Mouse (Mus musculus): ENCODE results near the gene Vezt. TPM values are rescaled to one million over a fixed set of nuclear protein-coding genes. Genes with fewer than 3 reads are reported as not detected.

The Vezt gene
- polyA plus RNA-seq, 1 experiment: 16.8 TPM

GRCm38 (mm10) chr10:94047024-94047423, 11.4 kb upstream of the Vezt start:
- no peak overlapping the region for H3ac ChIP-seq (ENCODE audit: control insufficient read depth, insufficient read length)

GRCm38 (mm10) chr10:94045301-94045700, 9.7 kb upstream of the Vezt start:
- Histone ChIP-seq H3K27me3 (ENCODE audit: control insufficient read depth, insufficient read depth, insufficient read length) (no peaks in the 10 kb centered on the region), H3K4me2 (ENCODE audit: low read depth) (no peak overlapping the region), H3K36me3 (ENCODE audit: control insufficient read depth, insufficient read depth) (no peaks in the 10 kb centered on the region), H3K4me3 (no peak overlapping the region), H3K79me2 (ENCODE audit: control insufficient read depth, insufficient read depth) (peaks cover 4% of the 10 kb centered on the region), H3ac (ENCODE audit: control insufficient read depth, insufficient read length) (no peak overlapping the region)
- TF ChIP-seq CEBPB (IDR thresholded peaks at IDR 0.05; ENCODE audit: insufficient read depth, poor library complexity, severe bottlenecking): no peak
- no peak for TF ChIP-seq POLR2A (IDR thresholded peaks at IDR 0.05; ENCODE audit: insufficient read length, low read depth)
- TF ChIP-seq E2F4 (IDR thresholded peaks at IDR 0.05; ENCODE audit: insufficient read depth): no peak
- TF ChIP-seq USF1 (IDR thresholded peaks at IDR 0.05; ENCODE audit: low read depth): no peak
- TF ChIP-seq MAX (IDR thresholded peaks at IDR 0.05; ENCODE audit: low read depth): no peak
- no peak for TF ChIP-seq MYOD1 (IDR thresholded peaks at IDR 0.05; ENCODE audit: control insufficient read depth in 1 of 3, insufficient read length in 2 of 3, low read depth in 2 of 3)
- no peak for TF ChIP-seq REST (IDR thresholded peaks at IDR 0.05; ENCODE audit: insufficient read depth, insufficient read length)
- no peak for TF ChIP-seq MYOG (IDR thresholded peaks at IDR 0.05; ENCODE audit: control insufficient read depth in 1 of 3, insufficient read depth in 1 of 3, insufficient read length in 2 of 3, low read depth in 2 of 3)
- no peak for TF ChIP-seq POLR2AphosphoS2 (IDR thresholded peaks at IDR 0.05; ENCODE audit: insufficient read length, low read depth)
- no peak for TF ChIP-seq SRF (IDR thresholded peaks at IDR 0.05; ENCODE audit: control insufficient read depth, insufficient read length, low read depth)
- TF ChIP-seq TCF3 (IDR thresholded peaks at IDR 0.05; ENCODE audit: insufficient read length, low read depth): no peak
- no peak for TF ChIP-seq TCF12 (IDR thresholded peaks at IDR 0.05; ENCODE audit: insufficient read depth, poor library complexity, severe bottlenecking)

More at GRCm38 (mm10) chr10:94047024-94047423, 11.4 kb upstream of the Vezt start:
- TF ChIP-seq MYOD1 (IDR thresholded peaks at IDR 0.05; ENCODE audit: control insufficient read depth in 1 of 3, insufficient read length in 2 of 3, low read depth in 2 of 3) (no peak), POLR2A (IDR thresholded peaks at IDR 0.05; ENCODE audit: insufficient read length, low read depth) (no peak), E2F4 (IDR thresholded peaks at IDR 0.05; ENCODE audit: insufficient read depth) (no peak), REST (IDR thresholded peaks at IDR 0.05; ENCODE audit: insufficient read depth, insufficient read length) (no peak), POLR2AphosphoS2 (IDR thresholded peaks at IDR 0.05; ENCODE audit: insufficient read length, low read depth) (no peak), MAX (IDR thresholded peaks at IDR 0.05; ENCODE audit: low read depth) (no peak), SRF (IDR thresholded peaks at IDR 0.05; ENCODE audit: control insufficient read depth, insufficient read length, low read depth) (no peak), TCF3 (IDR thresholded peaks at IDR 0.05; ENCODE audit: insufficient read length, low read depth) (no peak), MYOG (IDR thresholded peaks at IDR 0.05; ENCODE audit: control insufficient read depth in 1 of 3, insufficient read depth in 1 of 3, insufficient read length in 2 of 3, low read depth in 2 of 3) (no peak), CEBPB (IDR thresholded peaks at IDR 0.05; ENCODE audit: insufficient read depth, poor library complexity, severe bottlenecking) (no peak), USF1 (IDR thresholded peaks at IDR 0.05; ENCODE audit: low read depth) (no peak), TCF12 (IDR thresholded peaks at IDR 0.05; ENCODE audit: insufficient read depth, poor library complexity, severe bottlenecking) (no peak)
- H3K4me3 ChIP-seq: no peak overlapping the region
- H3K27me3 ChIP-seq (ENCODE audit: control insufficient read depth, insufficient read depth, insufficient read length): no peaks in the 10 kb centered on the region
- no peaks in the 10 kb centered on the region for H3K36me3 ChIP-seq (ENCODE audit: control insufficient read depth, insufficient read depth)
- H3K79me2 ChIP-seq (ENCODE audit: control insufficient read depth, insufficient read depth): peaks cover 3% of the 10 kb centered on the region
- H3K4me2 ChIP-seq (ENCODE audit: low read depth): no peak overlapping the region

GRCm38 (mm10) chr10:94043908-94044307, 8.3 kb upstream of the Vezt start:
- H3K36me3 ChIP-seq (ENCODE audit: control insufficient read depth, insufficient read depth): no peaks in the 10 kb centered on the region
- H3K27me3 ChIP-seq (ENCODE audit: control insufficient read depth, insufficient read depth, insufficient read length): no peaks in the 10 kb centered on the region
- TF ChIP-seq TCF3 (IDR thresholded peaks at IDR 0.05; ENCODE audit: insufficient read length, low read depth) (no peak), POLR2A (IDR thresholded peaks at IDR 0.05; ENCODE audit: insufficient read length, low read depth) (no peak), MYOG (IDR thresholded peaks at IDR 0.05; ENCODE audit: control insufficient read depth in 1 of 3, insufficient read depth in 1 of 3, insufficient read length in 2 of 3, low read depth in 2 of 3) (no peak), POLR2AphosphoS2 (IDR thresholded peaks at IDR 0.05; ENCODE audit: insufficient read length, low read depth) (no peak), MYOD1 (IDR thresholded peaks at IDR 0.05; ENCODE audit: control insufficient read depth in 1 of 3, insufficient read length in 2 of 3, low read depth in 2 of 3) (no peak), USF1 (IDR thresholded peaks at IDR 0.05; ENCODE audit: low read depth) (no peak), MAX (IDR thresholded peaks at IDR 0.05; ENCODE audit: low read depth) (no peak), REST (IDR thresholded peaks at IDR 0.05; ENCODE audit: insufficient read depth, insufficient read length) (no peak), E2F4 (IDR thresholded peaks at IDR 0.05; ENCODE audit: insufficient read depth) (no peak), CEBPB (IDR thresholded peaks at IDR 0.05; ENCODE audit: insufficient read depth, poor library complexity, severe bottlenecking) (no peak), TCF12 (IDR thresholded peaks at IDR 0.05; ENCODE audit: insufficient read depth, poor library complexity, severe bottlenecking) (no peak), SRF (IDR thresholded peaks at IDR 0.05; ENCODE audit: control insufficient read depth, insufficient read length, low read depth) (no peak)
- H3K4me3 ChIP-seq: no peak overlapping the region
- H3K4me2 ChIP-seq (ENCODE audit: low read depth): no peak overlapping the region
- H3K79me2 ChIP-seq (ENCODE audit: control insufficient read depth, insufficient read depth): peaks cover 4% of the 10 kb centered on the region
- H3ac ChIP-seq (ENCODE audit: control insufficient read depth, insufficient read length): no peak overlapping the region

GRCm38 (mm10) chr10:94038366-94039260, 3.0 kb upstream of the Vezt start:
- Histone ChIP-seq H3K4me2 (ENCODE audit: low read depth) (peak overlapping the region; percentile 53), H3K79me2 (ENCODE audit: control insufficient read depth, insufficient read depth) (peaks cover 29% of the 10 kb centered on the region), H3K36me3 (ENCODE audit: control insufficient read depth, insufficient read depth) (no peaks in the 10 kb centered on the region), H3K27me3 (ENCODE audit: control insufficient read depth, insufficient read depth, insufficient read length) (no peaks in the 10 kb centered on the region), H3ac (ENCODE audit: control insufficient read depth, insufficient read length) (no peak overlapping the region), H3K4me3 (no peak overlapping the region)
- no peak for TF ChIP-seq POLR2AphosphoS2 (IDR thresholded peaks at IDR 0.05; ENCODE audit: insufficient read length, low read depth)
- TF ChIP-seq USF1 (IDR thresholded peaks at IDR 0.05; ENCODE audit: low read depth): no peak
- TF ChIP-seq MYOD1 (IDR thresholded peaks at IDR 0.05; ENCODE audit: control insufficient read depth in 1 of 3, insufficient read length in 2 of 3, low read depth in 2 of 3): peak in 1 of 3 experiments; percentile 50
- no peak for TF ChIP-seq MAX (IDR thresholded peaks at IDR 0.05; ENCODE audit: low read depth)
- TF ChIP-seq MYOG (IDR thresholded peaks at IDR 0.05; ENCODE audit: control insufficient read depth in 1 of 3, insufficient read depth in 1 of 3, insufficient read length in 2 of 3, low read depth in 2 of 3): peak in 1 of 3 experiments; percentile 8
- TF ChIP-seq TCF3 (IDR thresholded peaks at IDR 0.05; ENCODE audit: insufficient read length, low read depth): no peak
- TF ChIP-seq SRF (IDR thresholded peaks at IDR 0.05; ENCODE audit: control insufficient read depth, insufficient read length, low read depth): no peak

All from myocyte (in vitro differentiated cells).